Mouse (Mus musculus): Measurements from ENCODE around the gene H2afj. TPM values are rescaled to one million over a fixed set of nuclear protein-coding genes. Genes with fewer than 3 reads are reported as not detected.

The H2afj gene
- total RNA-seq, 2 experiments from 2014 or later: 45.5 to 48.8 TPM

Small RNA genes within 50 kb of the gene (microRNA-seq; reads per million reads assigned to microRNA genes)
- not detected for gene Gm44364

Other genes with a start within 250 kb of the H2afj start
- under 1 TPM in 1 of 2 experiments, not detected in 1; 0.34 TPM for gene Plbd1, start 146.3 kb upstream of the H2afj start, total RNA-seq (2021)
- gene Gucy2c, start 26.5 kb upstream of the H2afj start, total RNA-seq (2021): under 1 TPM; 0.39 to 0.41 TPM
- 10 to 100 TPM in 1 of 2 experiments, 1 to 10 TPM in 1; 9.6 to 11.8 TPM for gene Hist4h4, start 3.8 kb upstream of the H2afj start, total RNA-seq (2021)
- gene BC049715, start 19.4 kb downstream of the H2afj start, total RNA-seq (2021): 1 to 10 TPM; 4.9 to 5.0 TPM
- 100 to 1,000 TPM; 123 to 124 TPM for gene Wbp11, start 20.0 kb downstream of the H2afj start, total RNA-seq (2021)
- gene Smco3, start 27.2 kb downstream of the H2afj start, total RNA-seq (2021): 1 to 10 TPM; 2.0 to 4.0 TPM
- gene Art4, start 49.5 kb downstream of the H2afj start, total RNA-seq (2021): under 1 TPM in 1 of 2 experiments, not detected in 1; 0.14 TPM
- 10 to 100 TPM; 23.7 to 31.2 TPM for gene Mgp, start 67.6 kb downstream of the H2afj start, total RNA-seq (2021)
- under 1 TPM in 1 of 2 experiments, not detected in 1; 0.69 TPM for gene Erp27, start 113.9 kb downstream of the H2afj start, total RNA-seq (2021)
- gene Pde6h, start 115.6 kb downstream of the H2afj start, total RNA-seq (2021): 1 to 10 TPM in 1 of 2 experiments, under 1 TPM in 1; 0.18 to 1.2 TPM
- gene Arhgdib, start 133.7 kb downstream of the H2afj start, total RNA-seq (2021): 10 to 100 TPM; 24.0 to 30.7 TPM

Measured in left cerebral cortex, postnatal 10 days (tissue).